Mouse (Mus musculus) myocyte (in vitro differentiated cells): Measurements from ENCODE around the gene Gm3839. TPM values are rescaled to one million over a fixed set of nuclear protein-coding genes. Genes with fewer than 3 reads are reported as not detected.

Experiments
- H3K27me3 ChIP-seq: one replicate; pipeline ENCODE4 v1.6.1; 2011; ENCODE audit not compliant: control insufficient read depth, insufficient read depth, insufficient read length
- H3K36me3 ChIP-seq: one replicate; pipeline ENCODE4 v1.6.1; 2011; ENCODE audit not compliant: control insufficient read depth, insufficient read depth
- H3K4me2 ChIP-seq: one replicate; pipeline ENCODE4 v1.6.1; 2011; ENCODE audit warnings: low read depth, control low read depth
- H3K4me3 ChIP-seq: one replicate; pipeline ENCODE4 v1.5.1; 2011; ENCODE audit warnings: mild to moderate bottlenecking, control low read depth, moderate library complexity
- H3K79me2 ChIP-seq: one replicate; pipeline ENCODE4 v1.6.1; 2011; ENCODE audit not compliant: control insufficient read depth, insufficient read depth
- H3ac ChIP-seq: one replicate; pipeline ENCODE4 v1.6.1; 2011; ENCODE audit not compliant: control insufficient read depth, insufficient read length
- CEBPB ChIP-seq: IDR thresholded peaks from 2 replicates; pipeline ENCODE4 v1.6.1; 2011; ENCODE audit warnings: mild to moderate bottlenecking, moderate library complexity; ENCODE audit not compliant: poor library complexity, insufficient read depth, severe bottlenecking
- MAX ChIP-seq: IDR thresholded peaks from one replicate; pipeline ENCODE4 v1.6.1; 2011; ENCODE audit warnings: low read depth, mild to moderate bottlenecking, control low read depth
- MYOD1 ChIP-seq, 3 experiments: IDR thresholded peaks; one replicate each; pipeline ENCODE4 v1.6.1; 2011; ENCODE audit warnings: control low read depth in 2 of 3, low read depth in 2 of 3, mild to moderate bottlenecking in 2 of 3, moderate library complexity in 1 of 3; ENCODE audit not compliant: insufficient read length in 2 of 3, control insufficient read depth in 1 of 3
- MYOG ChIP-seq, 3 experiments: IDR thresholded peaks; one replicate each; pipeline ENCODE4 v1.6.1; 2011; ENCODE audit warnings: control low read depth in 2 of 3, low read depth in 2 of 3, mild to moderate bottlenecking in 2 of 3; ENCODE audit not compliant: insufficient read length in 2 of 3, control insufficient read depth in 1 of 3, insufficient read depth in 1 of 3
- POLR2A ChIP-seq: IDR thresholded peaks from one replicate; pipeline ENCODE4 v1.6.1; 2011; ENCODE audit warnings: low read depth, mild to moderate bottlenecking, control low read depth, moderate library complexity; ENCODE audit not compliant: insufficient read length
- POLR2AphosphoS2 ChIP-seq: IDR thresholded peaks from one replicate; pipeline ENCODE4 v1.6.1; 2011; ENCODE audit warnings: low read depth, control low read depth; ENCODE audit not compliant: insufficient read length
- REST ChIP-seq: IDR thresholded peaks from one replicate; pipeline ENCODE4 v1.6.1; 2011; ENCODE audit warnings: mild to moderate bottlenecking, control low read depth, moderate library complexity; ENCODE audit not compliant: insufficient read depth, insufficient read length
- TCF12 ChIP-seq: IDR thresholded peaks from one replicate; pipeline ENCODE4 v1.6.1; 2011; ENCODE audit warnings: mild to moderate bottlenecking, control low read depth; ENCODE audit not compliant: poor library complexity, insufficient read depth, severe bottlenecking
- TCF3 ChIP-seq: IDR thresholded peaks from one replicate; pipeline ENCODE4 v1.6.1; 2011; ENCODE audit warnings: low read depth, control low read depth; ENCODE audit not compliant: insufficient read length
- polyA plus RNA-seq: library from polyadenylated mRNA; unstranded; fragments of >200 nt; fragmentation: generic; extraction: Trizol; gene quantifications from one replicate; pipeline ENCODE4 v1.2.1, GENCODE M21; 2012; ENCODE audit warnings: missing spikeins

Gene Gm3839
- polyA plus RNA-seq, 1 experiment = 1.7 TPM

DNA sequence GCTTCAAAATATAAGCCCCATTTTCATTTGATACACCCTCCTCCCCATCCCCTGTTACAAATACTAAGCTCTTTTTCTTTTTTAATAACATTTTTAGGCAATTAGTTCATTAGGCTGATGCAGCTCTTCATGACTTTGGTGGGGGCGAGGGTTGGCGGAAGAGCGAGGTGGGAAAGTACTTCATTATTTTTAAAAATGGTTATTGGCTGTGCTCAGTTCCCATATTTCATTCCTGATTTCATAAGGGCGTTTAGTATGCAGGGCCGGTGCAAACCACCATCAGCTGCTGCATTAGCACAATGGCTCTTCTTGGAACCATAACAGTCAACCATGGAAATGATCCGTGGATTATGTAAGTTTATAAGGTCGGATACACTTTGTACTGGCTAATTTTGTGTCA is 124.4 kb downstream of the Gm3839 start:
- Histone ChIP-seq H3K27me3 (no peaks in the 10 kb centered on the region), H3K4me3 (no peak overlapping the region), H3K79me2 (no peaks in the 10 kb centered on the region), H3K4me2 (no peak overlapping the region), H3K36me3 (no peaks in the 10 kb centered on the region), H3ac (no peak overlapping the region)
- TF ChIP-seq CEBPB (no peak), POLR2AphosphoS2 (no peak), REST (no peak), TCF3 (no peak), POLR2A (no peak), MYOG (IDR thresholded peaks at IDR 0.05; ENCODE audit: control insufficient read depth in 1 of 3, insufficient read depth in 1 of 3, insufficient read length in 2 of 3, low read depth in 2 of 3) (no peak), TCF12 (no peak), MYOD1 (IDR thresholded peaks at IDR 0.05; ENCODE audit: control insufficient read depth in 1 of 3, insufficient read length in 2 of 3, low read depth in 2 of 3) (no peak), MAX (no peak)

Other genes starting within 250 kb of the Gm3839 start
- not detected for gene Fhit, start 194.7 kb downstream of the Gm3839 start, polyA plus RNA-seq
- gene Ptprg, start 196.8 kb upstream of the Gm3839 start, polyA plus RNA-seq = 14.4 TPM